Mouse (Mus musculus) G1E (cell line): ENCODE measurements around the gene Dstn.

Experiments used
- CTCF ChIP-seq: IDR thresholded peaks from 2 replicates; pipeline ENCODE4 v1.5.1; 2012; ENCODE audit warnings: low read depth, low read length, inconsistent platforms, mixed read lengths
- GATA2 ChIP-seq: IDR thresholded peaks from 2 replicates; pipeline ENCODE4 v1.6.1; 2012; ENCODE audit warnings: low read depth, low read length, inconsistent platforms, borderline replicate concordance
- POLR2AphosphoS5 ChIP-seq: IDR thresholded peaks from 2 replicates; pipeline ENCODE4 v1.6.1; 2012; ENCODE audit warnings: low read depth, low read length, inconsistent platforms; ENCODE audit not compliant: insufficient replicate concordance
- TAL1 ChIP-seq: conservative IDR thresholded peaks from 2 replicates; pipeline ENCODE4 v1.6.1; 2012; ENCODE audit warnings: low read depth, low read length, inconsistent platforms, mixed read lengths

- TF ChIP-seq CTCF (no peak), POLR2AphosphoS5 (no peak), GATA2 (no peak), TAL1 (no peak)
Measured at GRCm38 (mm10) chr2:143929607-143930311, 14.6 kb downstream of the Dstn start.
